Mouse (Mus musculus) hindlimb bud, embryonic 11.5 days (tissue): ENCODE results near the gene Adcy7.
A peak's percentile ranks its signal among the peaks of the same experiment; 100 is the strongest.

Experiments used
- DNase-seq: peaks from one replicate; pipeline ENCODE4 v3.0.0-alpha.2; 2012; ENCODE audit warnings: low read depth, low spot score; ENCODE audit errors: extremely low spot score

Adcy7 gene

DNA sequence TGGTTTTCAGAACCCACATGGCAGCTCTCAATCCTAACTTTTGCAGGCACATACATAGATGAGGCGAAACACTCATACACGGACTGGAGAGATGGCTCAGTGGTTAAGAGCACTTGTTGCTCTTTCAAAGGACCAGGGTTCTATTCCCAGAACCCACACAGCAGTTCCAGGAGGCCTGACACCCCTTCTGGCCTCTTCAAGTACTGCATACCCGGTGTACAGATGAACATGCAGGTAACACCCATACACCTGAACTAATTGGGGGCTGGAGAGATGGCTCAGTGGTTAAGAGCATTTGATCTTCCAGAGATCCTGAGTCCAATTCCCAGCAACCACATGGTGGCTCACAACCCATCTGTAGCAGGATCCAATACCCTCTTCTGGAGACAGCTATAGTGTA, 2.1 kb upstream of the Adcy7 start:
- DNase-seq, result no peak

DNA sequence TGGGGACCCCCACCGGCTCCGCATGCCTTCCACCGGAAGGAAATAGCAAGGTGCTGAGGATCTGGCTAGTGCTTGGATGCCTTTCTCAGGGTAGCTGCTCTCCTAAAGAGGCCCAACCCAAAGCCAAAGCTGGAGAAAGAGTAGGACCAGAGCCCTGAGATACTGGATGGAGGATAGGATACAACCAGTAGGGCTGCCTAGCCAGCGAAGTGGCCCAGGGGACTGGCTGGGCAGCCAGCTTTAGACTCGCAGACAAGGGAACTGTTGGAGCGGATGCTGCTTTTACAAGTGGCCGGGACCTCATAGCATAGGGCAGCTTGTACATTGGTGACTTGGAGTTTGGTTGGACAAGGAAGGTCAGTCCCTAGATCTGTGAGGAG, 838 bp downstream of the Adcy7 start:
- no peak for DNase-seq

DNA sequence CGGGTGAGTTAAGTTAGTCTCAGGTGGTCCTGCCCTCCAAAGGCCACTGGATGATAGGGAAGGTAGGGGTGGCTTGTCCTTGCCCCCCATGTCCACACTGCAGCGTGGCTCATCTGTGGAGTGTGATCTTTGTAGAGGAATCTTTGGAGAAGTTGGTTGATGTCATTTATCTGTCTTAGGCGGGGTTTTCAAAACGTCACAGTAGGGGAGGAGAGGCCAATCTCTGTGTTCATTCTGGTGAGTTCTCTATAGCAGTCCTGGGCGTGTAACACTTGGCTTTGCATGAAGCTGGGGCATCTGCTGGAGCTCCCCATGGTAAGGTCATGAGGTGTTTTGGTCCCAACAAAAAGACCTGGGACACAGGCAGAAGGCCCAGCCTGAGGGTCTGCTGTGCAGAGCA, 1.9 kb downstream of the Adcy7 start:
- DNase-seq, result no peak

DNA sequence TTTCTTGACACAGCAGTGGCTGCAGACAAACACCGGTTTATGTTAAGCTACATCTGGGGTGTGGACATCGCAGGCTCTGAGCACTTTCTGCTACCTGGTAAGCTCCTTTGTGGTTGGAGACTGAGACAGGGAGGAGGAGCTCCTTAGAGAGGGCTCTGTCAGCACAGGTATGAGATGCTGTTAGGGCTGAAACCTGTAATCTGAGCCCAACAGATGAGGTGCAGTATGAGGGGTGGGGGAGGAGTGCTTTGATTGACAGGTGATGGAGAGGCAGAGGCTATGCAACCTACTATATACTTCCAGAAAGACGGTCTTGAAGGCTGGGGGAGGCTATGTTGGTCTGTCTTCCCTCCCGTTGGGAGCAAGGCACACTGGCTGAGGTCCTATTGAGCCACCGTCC, 7.0 kb downstream of the Adcy7 start:
- DNase-seq, result no peak

DNA sequence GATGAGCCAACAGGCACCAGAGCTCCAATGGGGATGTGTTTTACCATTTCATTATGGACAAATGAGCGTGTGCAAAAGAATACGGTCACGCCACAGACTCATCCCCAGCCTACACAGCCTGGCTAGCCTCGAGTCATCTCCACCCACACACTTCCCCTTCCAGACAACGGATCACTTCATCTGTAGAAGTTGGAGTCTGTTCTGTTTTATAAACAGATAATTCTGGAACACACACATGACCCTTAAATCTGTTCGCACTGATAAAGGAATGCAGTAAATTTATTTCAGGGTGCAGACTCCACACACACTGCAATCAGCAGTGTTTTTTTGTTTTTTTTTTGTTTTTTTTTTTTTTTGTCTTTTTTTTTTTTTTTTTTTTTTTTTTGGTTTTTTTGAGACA, 7.5 kb downstream of the Adcy7 start:
- no peak for DNase-seq

DNA sequence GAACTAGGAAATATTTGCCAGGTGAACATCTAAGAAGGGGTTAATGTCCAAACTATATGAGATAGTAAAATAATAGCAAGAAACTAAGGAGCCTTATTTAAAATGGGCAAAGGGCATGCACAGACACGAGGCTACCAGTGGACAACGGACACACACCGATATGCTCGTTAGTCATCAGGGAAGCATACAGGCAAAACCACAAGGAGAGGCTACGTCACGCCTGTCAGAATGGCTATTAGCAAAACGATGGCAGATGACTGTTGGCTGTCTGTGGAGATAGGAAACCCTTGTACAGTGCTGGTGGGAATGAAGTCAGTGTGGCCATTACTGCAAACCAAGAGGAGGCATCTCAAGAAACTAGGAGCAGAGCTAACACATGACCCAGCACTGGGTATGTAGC, 8.7 kb downstream of the Adcy7 start:
- DNase-seq, result no peak

DNA sequence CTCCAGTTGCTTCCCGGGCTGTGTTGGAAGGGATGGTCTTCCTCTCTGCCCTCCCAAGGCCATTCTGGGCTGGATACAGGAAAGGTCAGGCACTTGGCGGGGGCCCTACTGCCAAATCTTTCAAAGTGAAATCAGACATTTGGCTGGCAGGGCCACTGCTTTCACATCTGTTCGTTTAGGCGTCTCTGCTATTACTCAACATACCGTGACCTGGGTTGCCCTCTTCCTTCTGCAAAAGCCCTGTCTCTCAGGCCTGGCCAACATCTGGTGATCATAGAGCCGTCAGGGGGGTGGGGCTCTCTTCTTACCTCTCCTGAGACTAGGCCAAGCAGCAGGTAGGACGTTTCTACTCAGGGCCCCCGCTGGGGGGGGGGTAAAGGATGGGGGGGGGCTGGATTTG, 10.5 kb downstream of the Adcy7 start:
- peak; percentile 53 for DNase-seq

DNA sequence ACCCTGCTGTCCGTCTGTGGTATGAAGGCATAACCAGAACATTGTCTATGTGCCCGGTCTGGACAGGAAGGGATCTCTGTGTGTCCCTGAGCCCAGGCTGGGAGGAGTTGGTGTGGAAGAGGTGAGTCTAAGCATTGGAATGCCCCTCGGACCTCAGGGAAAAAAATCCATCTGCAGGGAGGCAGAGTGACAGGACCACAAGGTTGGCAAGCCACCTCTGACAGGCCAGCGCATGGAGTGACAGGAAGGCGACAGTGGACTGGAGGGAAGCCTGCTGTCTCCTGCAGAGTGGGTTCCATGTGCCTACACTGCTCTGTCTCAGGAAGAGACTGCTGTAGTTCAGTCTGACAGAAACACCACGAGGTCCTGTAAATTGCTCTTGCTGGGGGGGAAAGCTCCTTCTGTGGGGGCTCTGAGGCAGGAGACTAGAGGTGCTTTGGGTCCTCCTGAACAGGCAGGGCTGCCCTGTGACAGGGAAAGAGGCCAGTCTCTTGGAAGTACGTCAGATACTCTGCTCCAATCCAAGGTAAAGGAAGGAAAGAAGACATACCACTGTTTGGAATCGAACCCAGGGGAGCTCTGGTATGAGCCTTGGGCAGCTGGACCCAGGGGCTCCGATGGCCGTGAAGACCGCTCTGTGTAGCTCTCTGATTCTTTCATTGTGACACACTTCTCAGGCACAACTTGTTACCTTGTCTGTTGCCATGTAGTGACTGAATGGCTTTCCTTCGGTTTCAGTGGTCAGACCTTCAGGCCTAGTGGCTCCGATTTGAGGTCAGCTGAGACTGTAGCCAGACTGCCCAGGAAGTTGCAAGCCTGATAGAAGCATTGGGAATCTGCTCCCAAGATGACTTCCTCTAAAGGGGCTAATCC, 11.3 kb downstream of the Adcy7 start:
- no peak for DNase-seq

DNA sequence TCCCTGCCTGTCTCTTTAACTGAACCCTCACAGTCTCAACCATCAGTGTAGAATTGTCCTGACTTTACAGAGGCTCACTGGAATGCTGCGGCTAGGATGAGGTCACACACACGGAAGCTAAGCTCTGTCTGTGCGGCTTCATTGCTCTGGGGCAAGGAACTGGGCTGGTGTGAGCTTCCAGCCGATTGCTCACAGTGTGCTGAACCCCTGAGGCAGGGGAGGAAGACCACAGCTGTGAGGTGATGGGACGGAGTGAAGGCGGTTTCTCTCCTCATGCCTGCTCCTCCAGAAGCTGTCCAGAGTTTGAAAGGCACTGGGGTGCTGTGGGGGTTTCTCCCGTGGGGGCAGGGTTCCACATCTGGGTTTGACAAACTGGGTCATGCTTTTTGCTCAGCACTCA, 12.5 kb downstream of the Adcy7 start:
- DNase-seq, result no peak

DNA sequence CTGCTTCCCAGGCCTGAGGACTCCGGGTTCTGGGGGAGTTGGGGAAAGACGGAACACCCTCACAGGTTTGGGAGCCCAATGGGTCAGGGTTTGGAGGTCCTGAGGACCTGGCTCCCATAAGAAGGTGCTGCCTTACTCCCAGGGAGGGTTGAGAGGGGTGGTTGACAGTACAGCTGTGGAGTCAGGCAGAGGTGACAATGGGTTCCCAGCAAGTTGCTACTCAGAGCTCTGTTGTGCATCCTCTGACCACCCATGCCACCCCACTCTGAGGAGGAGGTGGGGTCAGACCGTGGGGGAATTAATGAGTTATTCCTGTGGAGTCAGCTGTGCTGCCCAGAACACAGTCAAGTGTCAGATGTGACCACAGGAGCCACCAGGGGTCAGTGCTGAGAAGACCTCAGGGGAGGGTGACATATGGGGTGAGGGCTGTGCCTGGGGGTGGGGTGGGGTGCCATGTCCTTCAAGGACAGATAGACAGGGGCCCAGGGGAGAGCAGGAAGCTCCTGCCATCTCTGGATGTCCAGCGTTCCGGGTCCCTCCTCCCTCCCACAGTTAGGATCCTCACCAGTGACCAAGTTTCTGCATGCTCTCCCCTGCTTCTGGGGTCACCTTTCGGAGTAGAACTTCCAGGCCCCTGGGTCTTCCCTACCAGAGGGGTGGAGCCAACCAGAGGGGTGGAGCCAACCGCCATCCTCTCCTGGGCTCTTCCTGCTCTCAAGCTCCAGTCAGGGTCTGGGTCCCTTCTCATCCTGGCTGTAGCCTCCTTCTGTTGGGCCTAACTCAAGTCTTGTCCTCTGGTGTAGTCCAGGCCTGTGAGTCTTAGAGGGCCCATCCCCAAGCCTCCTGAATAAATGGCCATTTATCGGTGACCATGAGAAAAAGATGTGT, 13.5 kb downstream of the Adcy7 start:
- no peak for DNase-seq

DNA sequence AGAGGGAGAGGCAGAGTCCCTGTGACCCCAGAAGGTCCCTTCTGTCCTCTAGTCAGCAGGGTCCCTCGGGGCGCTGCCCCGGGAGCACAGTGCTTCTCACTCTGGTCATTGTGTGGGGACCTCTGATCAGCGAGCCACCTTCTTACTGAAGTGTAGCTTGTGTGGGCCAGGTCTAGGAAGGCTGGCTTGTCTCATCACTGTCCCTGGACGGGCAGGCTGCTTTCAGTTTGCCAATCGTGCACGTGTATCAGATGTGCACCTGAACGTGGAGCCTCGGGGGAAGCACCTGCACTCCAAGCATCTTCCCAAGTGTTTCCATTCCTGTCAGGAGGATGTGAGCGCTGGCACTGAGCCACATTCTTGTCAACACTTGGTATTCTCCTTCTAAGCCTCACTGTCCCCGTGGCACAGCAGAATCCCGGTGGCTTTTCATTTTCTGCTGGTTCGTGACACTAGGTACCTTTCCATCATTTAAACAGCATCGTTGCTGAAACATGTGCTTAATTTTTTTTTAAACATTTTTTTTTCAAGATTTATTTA, 14.3 kb downstream of the Adcy7 start:
- DNase-seq, result no peak

DNA sequence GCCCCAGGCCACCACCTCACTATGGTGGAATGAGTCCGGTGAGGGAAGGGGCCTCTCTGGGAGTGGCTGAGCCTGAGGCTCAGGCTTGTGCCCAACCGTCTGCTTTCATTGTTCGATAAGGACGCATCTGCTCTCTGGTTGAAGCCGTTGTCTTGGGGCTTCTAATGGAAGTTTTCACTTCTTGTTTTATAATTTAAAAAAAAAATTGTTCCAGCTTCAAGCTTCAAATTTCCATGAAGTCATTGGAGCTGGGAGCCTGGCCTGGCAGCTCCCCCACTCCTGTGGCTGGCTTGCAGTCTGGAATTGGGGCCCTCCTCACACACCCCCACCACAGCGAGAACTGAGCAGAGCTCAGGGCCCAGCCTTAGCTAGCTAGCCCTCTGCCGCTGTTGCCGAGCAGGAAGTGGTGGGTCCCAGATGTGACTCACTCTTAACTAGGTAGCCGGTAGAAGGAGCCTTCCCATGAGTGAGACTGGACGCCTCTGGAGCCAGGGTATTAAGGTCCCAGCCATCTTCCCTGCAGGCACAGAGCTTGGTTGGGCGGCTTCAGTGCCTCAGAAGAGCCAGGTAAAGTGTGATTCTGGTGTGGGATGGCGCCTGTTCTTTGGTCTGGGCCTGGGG, 16.5 kb downstream of the Adcy7 start:
- no peak for DNase-seq

DNA sequence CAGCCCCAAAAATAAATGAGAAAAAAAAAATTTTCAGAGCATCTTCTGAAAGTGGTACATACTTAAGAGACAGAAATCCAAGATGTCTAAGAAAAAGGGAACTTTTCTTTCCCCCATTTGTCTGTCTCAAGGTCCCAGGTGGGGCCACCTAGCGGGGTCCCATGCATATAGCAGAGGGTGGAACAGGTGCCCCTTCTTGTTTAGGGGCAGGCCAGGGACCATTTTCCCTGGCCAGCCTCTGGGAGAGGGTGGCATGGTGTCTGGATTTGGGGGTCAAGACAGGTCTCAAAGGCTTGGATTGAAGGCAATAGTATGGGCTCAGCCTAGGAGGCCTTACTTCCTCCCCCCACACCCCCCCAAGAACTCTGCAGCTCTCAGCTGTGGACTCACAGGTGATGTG, 17.7 kb downstream of the Adcy7 start:
- DNase-seq, result no peak

DNA sequence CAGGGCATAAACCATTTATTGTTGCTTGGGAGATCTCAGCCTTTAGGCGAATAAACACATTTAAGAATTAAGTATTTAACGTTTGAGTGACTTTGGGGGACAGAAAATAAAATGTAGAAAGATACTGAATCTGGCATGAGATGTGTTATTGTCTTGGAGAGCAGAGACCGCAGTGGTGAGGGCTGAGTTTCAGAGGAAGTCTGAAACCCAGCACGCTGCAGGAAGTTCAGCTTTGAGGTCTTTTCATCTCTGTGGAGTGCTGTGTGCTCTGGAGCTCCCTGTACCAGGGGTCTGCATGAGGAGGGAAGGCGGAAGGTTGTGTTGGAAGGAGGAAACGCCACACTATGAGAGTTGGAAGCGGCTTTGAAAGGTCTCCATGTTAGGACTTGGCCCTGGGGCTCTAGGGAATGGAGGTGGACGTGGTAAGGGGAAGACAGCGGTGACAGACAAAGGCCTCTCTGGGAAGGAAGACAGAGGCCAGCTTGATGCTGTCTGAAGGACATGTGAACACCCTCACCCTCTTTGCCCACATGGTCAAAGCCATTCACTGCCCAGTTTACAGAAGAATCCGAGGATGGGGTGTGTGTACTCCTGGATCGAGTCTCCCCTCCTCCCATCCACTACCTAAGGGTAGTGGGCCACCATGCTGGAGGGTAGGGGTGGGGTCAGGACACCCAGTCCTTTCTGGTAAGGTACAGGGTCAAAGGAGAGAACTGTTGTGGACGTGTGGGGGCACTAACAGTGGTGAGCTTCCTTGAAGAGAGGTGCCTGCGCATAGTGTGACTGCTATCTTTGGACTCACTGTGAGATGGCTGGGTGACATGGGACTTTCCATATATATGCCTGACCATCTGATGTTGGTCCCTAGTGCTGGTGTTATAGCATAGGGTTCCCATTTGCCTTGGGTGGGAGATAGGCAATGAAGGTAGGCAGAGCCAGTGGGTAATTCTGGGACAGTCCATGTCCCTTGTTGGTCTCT, 18.4 kb downstream of the Adcy7 start:
- DNase-seq, result no peak

DNA sequence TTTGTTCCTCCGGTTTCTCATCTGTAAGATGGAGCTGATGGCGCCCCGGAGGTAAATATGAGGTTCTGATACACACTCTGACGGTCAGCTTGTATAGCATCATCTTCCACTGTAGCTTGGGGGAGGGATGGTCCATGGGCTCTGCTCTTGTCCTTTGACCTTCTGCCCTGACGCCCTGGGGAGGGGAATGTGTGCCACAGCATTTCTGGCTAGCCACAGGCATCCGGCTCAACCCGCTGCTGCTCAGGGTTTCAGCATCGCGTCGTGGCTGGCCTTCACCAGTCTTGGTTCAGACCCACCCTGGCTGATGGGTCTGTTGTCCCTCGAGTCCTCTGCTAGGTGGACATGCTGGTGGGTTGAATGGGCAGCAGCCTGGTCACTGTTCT, 19.1 kb downstream of the Adcy7 start:
- DNase-seq, result no peak

DNA sequence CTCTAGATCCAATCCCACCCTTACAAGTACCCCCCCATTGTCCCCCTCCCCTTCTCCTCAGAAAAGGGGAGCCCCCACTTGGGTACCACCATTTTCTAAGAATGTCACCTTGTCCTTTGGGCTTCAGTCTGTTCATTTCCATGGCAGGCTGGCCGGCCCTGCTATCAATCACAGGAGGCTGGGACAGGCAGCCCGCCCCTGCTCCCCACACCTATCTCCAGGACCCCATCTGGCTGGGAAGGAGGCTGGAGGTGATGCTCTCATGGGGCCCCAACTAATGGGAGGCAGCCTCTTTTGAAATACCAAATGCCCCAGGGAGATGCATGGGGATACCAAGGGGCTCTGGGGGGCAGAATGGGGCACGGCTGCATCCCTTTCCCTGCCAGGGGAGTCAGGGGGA, 20.7 kb downstream of the Adcy7 start:
- no peak for DNase-seq

DNA sequence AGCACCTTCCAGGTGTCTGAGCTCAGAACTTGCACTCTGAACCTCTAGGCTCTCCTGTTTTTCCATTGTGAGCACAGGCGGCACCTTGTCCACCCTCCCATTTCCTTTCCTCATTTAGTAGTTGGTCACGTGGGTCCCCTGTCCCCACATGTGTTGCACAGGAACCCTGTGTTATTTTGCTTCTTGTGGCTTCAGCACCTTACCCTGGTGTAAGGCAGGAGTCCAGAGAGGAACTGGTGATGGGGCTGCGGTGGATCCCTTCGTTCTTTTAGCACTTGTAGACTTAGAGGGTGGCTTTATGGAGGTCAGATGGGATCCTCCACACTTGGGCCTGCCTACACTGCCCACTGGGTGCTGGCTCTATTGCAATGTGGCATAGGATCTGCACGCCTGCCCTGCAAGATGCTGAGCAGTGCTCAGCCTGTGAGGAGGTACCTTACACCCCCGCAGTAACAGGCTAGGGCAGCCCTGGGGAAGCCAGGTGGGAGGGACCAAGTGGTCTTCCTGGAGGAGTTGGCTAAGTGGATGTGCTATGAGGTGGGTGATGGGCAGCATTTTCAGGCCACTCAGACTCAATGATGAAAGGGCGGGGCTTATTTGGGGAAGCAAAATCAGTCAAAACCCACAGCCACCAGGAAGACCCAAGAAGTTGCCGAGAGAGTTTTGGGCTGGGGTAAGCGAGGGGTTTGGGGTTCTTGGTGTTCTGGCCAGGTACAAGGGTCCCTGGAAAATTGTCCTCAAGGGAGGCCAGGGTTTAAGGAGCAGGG, 21.6 kb downstream of the Adcy7 start:
- DNase-seq, result no peak

DNA sequence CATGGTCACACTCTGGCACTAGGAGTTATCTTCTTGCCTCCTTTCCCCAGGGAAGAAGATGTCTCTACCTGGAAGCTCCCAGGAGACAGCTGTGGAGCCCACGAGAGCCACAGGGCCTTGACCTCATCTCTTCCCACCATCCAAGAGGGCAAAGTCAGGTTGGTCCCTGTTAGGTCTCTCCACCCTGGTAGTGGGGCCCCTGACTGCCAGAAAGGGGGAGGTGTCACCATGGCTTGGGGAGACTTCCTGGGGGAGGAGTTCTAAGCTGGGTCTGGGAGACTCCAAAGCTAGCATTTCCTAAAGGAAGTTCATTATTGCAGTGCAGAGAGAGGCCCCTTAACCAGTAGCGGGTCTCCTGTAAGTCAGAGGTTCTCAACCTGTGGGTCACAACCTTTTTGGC, 22.8 kb downstream of the Adcy7 start:
- no peak for DNase-seq

DNA sequence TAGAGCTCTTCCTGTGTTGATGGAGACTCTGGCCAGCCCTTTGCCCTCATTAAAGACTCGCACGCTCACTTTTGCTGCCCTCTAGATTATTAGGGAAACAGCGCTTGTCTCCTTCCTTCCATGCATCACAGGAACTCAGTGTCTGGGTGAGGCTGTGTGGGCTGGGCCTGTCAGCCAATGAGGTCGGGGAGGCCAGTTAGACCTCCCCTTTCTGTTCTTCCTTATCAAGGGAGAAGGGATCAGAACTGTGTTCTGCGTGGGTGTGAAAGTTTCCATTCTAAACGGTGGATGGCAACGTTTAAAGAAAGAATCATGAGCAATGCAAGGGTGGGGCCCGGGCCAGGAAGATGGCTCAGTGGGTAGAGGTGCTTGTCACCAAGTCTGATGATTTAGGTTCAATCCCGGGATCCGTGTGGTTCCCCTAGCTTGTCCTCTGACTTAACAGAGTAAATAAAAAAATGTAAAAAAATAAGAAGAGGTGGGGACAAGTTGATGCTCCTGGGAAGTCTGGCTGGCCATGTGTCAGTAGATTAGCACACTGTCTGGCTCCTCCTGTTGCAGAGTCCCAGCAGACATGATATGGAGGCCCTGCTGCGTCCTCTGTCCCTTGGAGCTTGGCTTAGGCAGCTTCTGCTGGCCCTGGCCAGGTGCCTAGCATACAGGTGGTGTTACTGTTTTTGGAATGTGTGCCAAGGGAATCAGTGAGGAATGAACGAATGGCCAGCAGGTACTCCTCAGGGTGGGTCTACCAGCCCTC, 26.0 kb downstream of the Adcy7 start:
- no peak for DNase-seq
